Mouse (Mus musculus) A20 (cell line): Measurements from ENCODE around the gene Cstf3.

Source experiments
- DNase-seq: peaks from one replicate; pipeline ENCODE4 v3.0.0-alpha.2; 2011; ENCODE audit warnings: low read depth, low spot score

Cstf3 gene

DNA sequence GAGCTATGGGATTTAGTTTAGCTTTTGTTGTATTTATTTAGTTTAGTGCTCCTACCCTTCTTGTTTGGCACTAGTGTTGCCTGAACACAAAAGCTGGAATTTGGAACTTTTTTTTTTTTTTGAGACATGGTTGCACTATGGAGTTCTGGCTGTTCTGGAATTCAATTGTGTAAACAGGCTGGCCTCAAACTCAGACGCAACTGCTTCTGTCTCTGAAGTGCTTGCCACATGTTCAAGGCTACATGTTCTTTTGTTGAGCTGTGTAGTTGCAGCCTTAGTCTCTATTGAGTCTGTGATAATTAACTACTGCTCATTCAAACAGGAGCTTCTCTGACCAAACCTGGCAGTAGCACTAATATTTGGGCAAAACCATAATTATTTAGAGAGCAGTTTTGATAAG, 13.1 kb downstream of the Cstf3 start:
- DNase-seq: no peak

DNA sequence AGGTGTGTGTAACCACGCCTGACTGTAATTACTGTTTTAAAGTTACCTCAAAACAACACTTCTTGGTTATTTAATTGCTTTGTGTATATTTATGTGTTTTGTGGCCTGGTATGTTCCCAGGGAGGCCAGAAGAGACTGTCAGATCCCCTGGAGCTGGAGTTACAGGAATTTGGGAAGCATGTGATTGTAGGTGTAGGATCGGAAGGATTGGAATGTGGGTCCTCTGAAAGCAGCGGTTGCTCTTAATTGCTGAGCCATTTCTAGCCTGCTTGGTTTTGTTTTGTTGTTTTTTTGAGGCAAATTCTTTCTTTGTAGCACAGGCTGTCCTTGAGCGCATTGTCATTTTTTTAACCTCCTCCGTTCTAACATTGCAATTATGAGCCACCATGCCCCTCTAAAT, 14.4 kb downstream of the Cstf3 start:
- no peak for DNase-seq

GRCm38 (mm10) chr2:104605560-104605959, 15.2 kb downstream of the Cstf3 start:
- no peak for DNase-seq

GRCm38 (mm10) chr2:104614786-104615185, 24.5 kb downstream of the Cstf3 start:
- DNase-seq: no peak

DNA sequence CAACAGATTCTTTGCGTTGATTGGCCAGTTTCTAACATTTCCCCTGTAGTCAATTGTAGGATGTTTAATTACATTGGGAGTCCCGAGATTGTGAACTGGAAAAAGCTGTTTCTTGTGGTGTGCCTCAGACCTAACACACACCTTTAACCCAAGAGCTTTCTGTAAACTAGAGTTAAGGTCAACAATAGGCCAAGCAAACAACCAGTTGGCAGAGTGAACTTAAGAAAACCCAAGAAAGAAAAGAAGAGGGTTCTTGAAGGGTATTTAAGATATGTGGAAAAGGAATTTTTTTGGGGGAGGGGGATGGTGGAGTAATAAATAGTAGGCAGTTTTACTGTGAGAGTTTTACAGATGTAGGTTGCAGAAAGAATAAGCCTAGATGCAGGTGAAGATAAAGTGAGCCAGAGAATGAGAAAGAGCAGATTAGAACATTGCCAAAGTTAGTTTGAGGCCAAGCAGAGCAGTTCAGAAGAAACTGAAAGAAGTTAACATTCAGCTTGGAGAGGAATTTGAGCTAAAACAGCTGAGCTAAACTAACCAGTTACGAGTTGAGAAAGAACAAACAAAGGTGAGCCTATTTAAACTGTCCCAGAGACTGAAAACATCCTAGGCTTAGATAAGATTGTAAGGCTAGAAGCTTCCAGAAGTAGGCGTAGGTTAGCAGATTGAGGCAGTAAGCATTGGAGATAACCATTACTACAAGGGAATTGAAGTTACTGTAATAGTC, 25.8 kb downstream of the Cstf3 start:
- no peak for DNase-seq

DNA sequence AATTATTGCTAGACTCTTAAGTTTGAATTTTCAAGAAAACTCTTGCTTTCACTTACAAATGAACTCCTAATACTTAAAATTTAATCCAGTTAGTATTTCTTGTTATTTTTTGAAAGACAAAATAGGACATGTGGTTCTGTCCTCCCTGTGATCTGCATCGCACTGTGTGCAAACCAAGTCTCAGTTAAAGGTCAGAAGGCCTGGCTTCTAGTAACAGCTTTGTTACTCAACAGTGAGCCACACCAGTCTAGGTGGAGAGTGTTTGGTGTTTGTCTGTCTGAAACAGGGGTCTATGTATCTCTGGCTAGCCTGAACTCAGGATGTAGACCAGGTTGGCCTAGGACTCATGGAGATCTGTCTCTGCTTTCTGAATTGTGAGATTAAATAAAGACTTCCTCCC, 68.3 kb downstream of the Cstf3 start:
- no peak for DNase-seq

DNA sequence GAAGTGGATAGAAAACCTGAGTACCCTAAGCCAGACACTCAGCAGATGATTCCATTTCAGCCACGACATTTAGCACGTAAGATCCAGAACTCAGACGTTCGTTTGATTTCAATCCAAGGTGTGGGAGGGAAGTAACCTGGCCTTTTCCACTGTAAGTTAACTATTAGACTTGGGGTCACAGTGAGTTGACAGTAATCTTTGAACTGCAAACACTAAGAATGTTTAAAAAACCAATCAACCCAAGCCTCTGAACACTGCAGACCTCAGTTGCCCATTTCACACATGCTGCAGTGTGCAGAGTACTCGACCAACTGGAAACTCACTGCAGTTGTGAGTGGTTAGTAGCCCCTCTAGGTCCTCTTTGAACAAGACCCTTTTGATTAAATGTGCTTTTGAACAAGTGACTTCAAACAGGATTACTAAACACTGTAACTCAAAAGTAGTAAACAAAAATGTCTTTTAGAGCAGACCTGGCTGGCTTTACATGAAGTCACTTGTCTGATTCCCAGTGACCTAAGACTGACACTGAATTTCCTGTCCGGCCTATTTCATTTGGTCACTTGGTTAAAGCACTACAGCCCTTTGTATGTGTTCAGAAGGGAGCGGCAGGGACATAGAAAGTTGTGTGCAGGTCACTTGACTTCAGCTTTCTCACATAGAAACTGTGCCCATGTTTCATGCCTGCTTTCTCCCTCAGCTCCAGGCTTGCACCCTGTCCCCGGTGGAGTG, 73.2 kb downstream of the Cstf3 start:
- no peak for DNase-seq

- DNase-seq: peak; percentile 48
Observed at GRCm38 (mm10) chr2:104669122-104669804, 78.9 kb downstream of the Cstf3 start.

DNA sequence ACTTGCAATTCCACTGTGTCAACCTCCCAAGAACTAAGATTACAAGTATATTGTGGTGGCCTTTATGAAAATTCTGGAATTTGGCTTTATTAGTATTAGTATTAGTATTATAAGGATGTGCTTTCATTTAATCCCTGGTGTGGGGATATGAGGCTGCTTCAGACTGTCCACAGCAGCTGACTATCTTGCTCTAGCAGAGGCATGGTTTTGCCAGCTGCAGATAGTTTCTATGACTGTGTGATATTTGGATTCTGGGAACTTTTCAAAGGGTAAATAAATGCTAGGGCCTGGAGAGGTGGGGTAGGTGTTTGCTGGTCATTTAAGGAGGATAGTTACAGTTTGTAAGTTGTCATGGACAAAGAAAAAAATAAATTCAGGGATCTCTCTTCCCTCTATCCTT, 81.4 kb downstream of the Cstf3 start:
- no peak for DNase-seq

GRCm38 (mm10) chr2:104677326-104677725, 87.0 kb downstream of the Cstf3 start:
- DNase-seq: no peak

DNA sequence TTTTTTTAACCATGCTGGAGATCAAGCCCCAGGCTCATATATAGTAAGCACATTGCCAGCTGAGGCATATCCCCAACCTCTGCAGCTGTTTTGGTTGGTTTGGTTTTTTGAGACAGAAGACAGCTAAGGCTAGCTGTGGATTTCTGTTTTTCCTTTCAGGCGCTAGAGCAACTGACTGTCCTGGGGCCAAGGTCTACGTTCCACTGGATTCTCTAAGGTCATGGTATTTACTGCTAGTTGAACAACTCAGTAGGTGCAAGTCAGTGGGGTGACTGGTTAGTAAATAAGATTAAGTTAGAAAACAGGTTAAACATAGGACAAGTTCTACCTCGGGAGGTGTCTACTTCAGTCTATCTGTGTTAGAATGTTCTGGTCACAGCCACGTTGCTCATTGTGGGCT, 94.4 kb downstream of the Cstf3 start:
- DNase-seq: no peak

GRCm38 (mm10) chr2:104685418-104685817, 95.1 kb downstream of the Cstf3 start:
- peak; percentile 85 for DNase-seq

- DNase-seq: peak; percentile 64
Observed at GRCm38 (mm10) chr2:104687261-104687660, 96.9 kb downstream of the Cstf3 start.

GRCm38 (mm10) chr2:104688321-104688720, 98.0 kb downstream of the Cstf3 start:
- DNase-seq: no peak

- DNase-seq: no peak
Observed at GRCm38 (mm10) chr2:104688724-104689123, 98.4 kb downstream of the Cstf3 start.

- DNase-seq: peak; percentile 61
Observed at GRCm38 (mm10) chr2:104690720-104691119, 100.4 kb downstream of the Cstf3 start.

- no peak for DNase-seq
Observed at GRCm38 (mm10) chr2:104692551-104692950, 102.2 kb downstream of the Cstf3 start.

DNA sequence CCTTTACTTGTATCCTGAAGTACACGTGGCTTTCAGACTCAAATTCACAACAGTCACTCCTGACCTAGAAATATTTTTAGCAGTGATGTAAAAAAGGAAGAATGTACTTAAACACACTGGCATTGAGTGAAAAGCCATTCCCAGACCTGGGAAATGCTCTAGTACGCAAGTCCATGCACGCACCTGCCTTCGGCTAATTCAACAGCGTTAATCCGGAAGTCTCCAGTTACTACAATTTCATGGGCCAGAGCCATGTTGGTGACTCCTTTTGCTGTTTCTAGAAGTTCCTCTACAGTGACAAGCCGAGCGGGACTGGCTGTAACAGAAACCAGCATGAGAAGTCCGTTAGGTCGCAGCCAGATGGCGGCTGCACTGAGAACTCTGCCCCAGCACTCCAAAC, 109.3 kb downstream of the Cstf3 start:
- DNase-seq: no peak

GRCm38 (mm10) chr2:104703158-104703557, 112.8 kb downstream of the Cstf3 start:
- no peak for DNase-seq

- no peak for DNase-seq
Observed at GRCm38 (mm10) chr2:104704355-104704754, 114.0 kb downstream of the Cstf3 start.

DNA sequence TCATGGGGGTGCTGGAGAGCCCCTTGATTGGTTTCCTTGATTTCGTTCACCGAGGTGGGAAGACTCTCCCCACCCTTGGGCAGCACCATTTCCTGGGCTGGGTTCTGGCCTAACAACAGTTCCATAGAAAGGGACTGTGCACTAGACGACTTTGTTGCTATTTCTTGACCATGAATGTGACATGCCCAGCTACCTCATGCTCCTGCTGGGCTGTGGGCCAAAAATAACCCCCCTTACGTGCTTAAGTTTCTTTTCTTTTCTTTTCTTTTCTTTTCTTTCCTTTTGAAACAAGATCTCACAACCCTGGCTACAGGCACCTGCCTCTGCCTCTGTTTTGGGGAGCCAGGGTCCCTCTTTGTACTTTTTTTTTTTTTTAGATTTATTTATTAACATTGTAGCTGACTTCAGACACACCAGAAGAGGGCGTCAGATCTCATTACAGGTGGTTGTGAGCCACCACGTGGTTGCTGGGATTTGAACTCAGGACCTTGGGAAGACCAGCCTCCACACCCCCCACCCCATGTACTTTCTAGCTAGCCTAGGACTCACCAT, 119.5 kb downstream of the Cstf3 start:
- DNase-seq: no peak

GRCm38 (mm10) chr2:104710670-104711370, 120.5 kb downstream of the Cstf3 start:
- DNase-seq: no peak
